In genomic region chr5:31241522-31242034, GRCm38 (mm10) we compare ENCODE assay signal across 7 mouse cellular contexts. TPM values are rescaled to one million over a fixed set of nuclear protein-coding genes. Genes with fewer than 3 reads are reported as not detected.
DNase-seq lines count a peak whose midpoint lies in the region; ATAC-seq and TF ChIP-seq lines count a peak whose summit lies in the region.

No protein-coding gene starts in this region.

- no peaks in the 10 kb centered on the region for H3K9me3 ChIP-seq in forebrain, embryonic 10.5 days
- no peaks in the 10 kb centered on the region for H3K9me3 ChIP-seq in limb, embryonic 15.5 days
- H3K9me3 ChIP-seq in stomach, postnatal 0 days (ENCODE audit: control insufficient read depth, low read length) = no peaks in the 10 kb centered on the region

- no peak for TF ChIP-seq EP300 in stomach, postnatal 0 days (optimal IDR thresholded peaks at IDR 0.05)

- TF ChIP-seq CTCF in spleen, adult 2 months (IDR thresholded peaks at IDR 0.05; ENCODE audit: extremely low read depth, insufficient read depth, insufficient read length, insufficient replicate concordance) = no peak
- no peak for TF ChIP-seq CTCF in stomach, postnatal 0 days (IDR thresholded peaks at IDR 0.05; ENCODE audit: low read depth)

- WGBS in spleen, adult 2 months = under 1% methylated on average over 13 of the region's 13 CpGs
- WGBS in forebrain, embryonic 10.5 days = under 1% methylated on average over 13 of the region's 13 CpGs
- under 1% methylated on average over 13 of the region's 13 CpGs for WGBS in limb, embryonic 15.5 days
- WGBS in stomach, postnatal 0 days = under 1% methylated on average over 13 of the region's 13 CpGs

- H3K4me2 ChIP-seq in limb, embryonic 15.5 days = peak overlapping the region; percentile 77
- H3K4me2 ChIP-seq in stomach, postnatal 0 days (replicated peaks; ENCODE audit: low read depth) = peak overlapping the region; percentile 66

- H3K27me3 ChIP-seq in spleen, adult 2 months (ENCODE audit: control insufficient read depth, insufficient read depth, low read length) = no peaks in the 10 kb centered on the region
- H3K27me3 ChIP-seq in forebrain, embryonic 10.5 days (ENCODE audit: poor library complexity, severe bottlenecking) = no peaks in the 10 kb centered on the region
- no peaks in the 10 kb centered on the region for H3K27me3 ChIP-seq in limb, embryonic 15.5 days
- H3K27me3 ChIP-seq in stomach, postnatal 0 days (ENCODE audit: control insufficient read depth, insufficient read depth, low read length) = no peaks in the 10 kb centered on the region

- DNase-seq in spleen, adult 2 months (ENCODE audit: low read depth in 1 of 2, low spot score in 2 of 2) = no peak
- no peak for DNase-seq in spleen, postnatal 4 days (ENCODE audit: low spot score in 2 of 2)
- no peak for DNase-seq in forebrain, embryonic 10.5 days (ENCODE audit: extremely low spot score, low spot score)
- DNase-seq in stomach, postnatal 0 days (ENCODE audit: low spot score) = no peak
- no peak for DNase-seq in gastrocnemius, postnatal 36 days
- no peak for DNase-seq in layer of hippocampus, postnatal 36 days

- H3K27ac ChIP-seq in spleen, adult 2 months (ENCODE audit: insufficient read depth, low read length) = peak overlapping the region; percentile 54
- H3K27ac ChIP-seq in forebrain, embryonic 10.5 days = peak overlapping the region; percentile 97
- H3K27ac ChIP-seq in limb, embryonic 15.5 days = peak overlapping the region; percentile 99
- peak overlapping the region; percentile 99 for H3K27ac ChIP-seq in stomach, postnatal 0 days (replicated peaks)

- H3K36me3 ChIP-seq in spleen, adult 2 months (ENCODE audit: control insufficient read depth, insufficient read depth, low read length) = peaks cover 19% of the 10 kb centered on the region
- H3K36me3 ChIP-seq in forebrain, embryonic 10.5 days (replicated peaks) = peaks cover 30% of the 10 kb centered on the region
- peaks cover 30% of the 10 kb centered on the region for H3K36me3 ChIP-seq in limb, embryonic 15.5 days
- H3K36me3 ChIP-seq in stomach, postnatal 0 days (ENCODE audit: control insufficient read depth, insufficient read depth, low read length) = peaks cover 21% of the 10 kb centered on the region

- H3K4me3 ChIP-seq in spleen, adult 2 months (ENCODE audit: extremely low read depth, insufficient read depth, insufficient read length) = peak overlapping the region; percentile 88
- H3K4me3 ChIP-seq in forebrain, embryonic 10.5 days = peak overlapping the region; percentile 95
- H3K4me3 ChIP-seq in limb, embryonic 15.5 days = peak overlapping the region; percentile 99
- peak overlapping the region; percentile 96 for H3K4me3 ChIP-seq in stomach, postnatal 0 days (ENCODE audit: low read depth, low read length)

- peak overlapping the region; percentile 99 for H3K9ac ChIP-seq in limb, embryonic 15.5 days
- H3K9ac ChIP-seq in stomach, postnatal 0 days (ENCODE audit: low read length) = peak overlapping the region; percentile 99

- ATAC-seq in limb, embryonic 15.5 days (ENCODE audit: insufficient number of reproducible peaks, low FRiP score, low TSS enrichment, low read depth) = no peak
- no peak for ATAC-seq in stomach, postnatal 0 days (ENCODE audit: low FRiP score, low TSS enrichment)

- TF ChIP-seq POLR2A in spleen, adult 2 months (IDR thresholded peaks at IDR 0.05; ENCODE audit: low read depth, low read length) = no peak

- 0 out of 2 replicates have a peak, but pooled peaks cover 2% of the 10 kb centered on the region for H3K4me1 ChIP-seq in spleen, adult 2 months (ENCODE audit: control insufficient read depth, insufficient read depth, insufficient read length)
- peaks cover 16% of the 10 kb centered on the region for H3K4me1 ChIP-seq in forebrain, embryonic 10.5 days
- H3K4me1 ChIP-seq in limb, embryonic 15.5 days = peaks cover 6% of the 10 kb centered on the region
- H3K4me1 ChIP-seq in stomach, postnatal 0 days (replicated peaks; ENCODE audit: control insufficient read depth, insufficient read depth) = 0 out of 2 replicates have a peak, but pooled peaks cover 2% of the 10 kb centered on the region

- intact Hi-C loops in gastrocnemius, postnatal 36 days (cut with DNase I) = loop anchor here (2.0 to 5.0 kb wide), 2 partner anchors 21 to 46 kb away; partner anchors contain the start of gene Ppm1g

RNA-seq across cellular contexts. Expression of gene Gm9970, which starts 0.5 kb away (rescaled TPM):
- polyA plus RNA-seq in spleen, adult 2 months (2012; rRNA removed) = 0.27 and 0.29 TPM in 2 replicates
- 0.29 and 0.31 TPM in 2 replicates for polyA plus RNA-seq in forebrain, embryonic 10.5 days (2016; fragmentation: Nextera tagmentation; extraction: Ambion mirVana)
- polyA plus RNA-seq in limb, embryonic 15.5 days (2015; fragmentation: Nextera tagmentation; extraction: Ambion mirVana) = 0.50 TPM in 1 of 2 replicates, not detected in the other
- 0.38 and 1.0 TPM in 2 replicates for polyA plus RNA-seq in stomach, postnatal 0 days (2015; fragmentation: Nextera tagmentation; extraction: Ambion mirVana)
- not detected for total RNA-seq in gastrocnemius, postnatal 36 days (2021)
- total RNA-seq in layer of hippocampus, postnatal 36 days (2021) = not detected

RNA-seq across cellular contexts. Expression of gene Nrbp1, which starts 0.9 kb away (rescaled TPM):
- 148 and 199 TPM in 2 replicates for polyA plus RNA-seq in spleen, adult 2 months (2012; rRNA removed)
- polyA plus RNA-seq in forebrain, embryonic 10.5 days (2016; fragmentation: Nextera tagmentation; extraction: Ambion mirVana) = 136 and 143 TPM in 2 replicates
- polyA plus RNA-seq in limb, embryonic 15.5 days (2015; fragmentation: Nextera tagmentation; extraction: Ambion mirVana) = 167 and 183 TPM in 2 replicates
- polyA plus RNA-seq in stomach, postnatal 0 days (2015; fragmentation: Nextera tagmentation; extraction: Ambion mirVana) = 95.3 and 95.9 TPM in 2 replicates
- 10 to 100 TPM; 51.1 to 60.0 TPM for total RNA-seq in gastrocnemius, postnatal 36 days (2021)
- total RNA-seq in layer of hippocampus, postnatal 36 days (2021) = 10 to 100 TPM; 81.6 to 84.8 TPM

RNA-seq across cellular contexts. Expression of gene Krtcap3, which starts 9.9 kb away (rescaled TPM):
- polyA plus RNA-seq in spleen, adult 2 months (2012; rRNA removed) = 25.0 and 37.0 TPM in 2 replicates
- polyA plus RNA-seq in forebrain, embryonic 10.5 days (2016; fragmentation: Nextera tagmentation; extraction: Ambion mirVana) = 5.9 and 8.6 TPM in 2 replicates
- 9.6 and 12.8 TPM in 2 replicates for polyA plus RNA-seq in limb, embryonic 15.5 days (2015; fragmentation: Nextera tagmentation; extraction: Ambion mirVana)
- 75.2 and 78.2 TPM in 2 replicates for polyA plus RNA-seq in stomach, postnatal 0 days (2015; fragmentation: Nextera tagmentation; extraction: Ambion mirVana)
- 1 to 10 TPM in 1 of 2 experiments, under 1 TPM in 1; 0.81 to 1.6 TPM for total RNA-seq in gastrocnemius, postnatal 36 days (2021)
- 1 to 10 TPM; 3.0 to 3.7 TPM for total RNA-seq in layer of hippocampus, postnatal 36 days (2021)

RNA-seq across cellular contexts. Expression of gene Ppm1g, which starts 21.1 kb away (rescaled TPM):
- 65.7 and 110 TPM in 2 replicates for polyA plus RNA-seq in spleen, adult 2 months (2012; rRNA removed)
- 218 TPM in 2 replicates for polyA plus RNA-seq in forebrain, embryonic 10.5 days (2016; fragmentation: Nextera tagmentation; extraction: Ambion mirVana)
- polyA plus RNA-seq in limb, embryonic 15.5 days (2015; fragmentation: Nextera tagmentation; extraction: Ambion mirVana) = 102 and 106 TPM in 2 replicates
- 57.8 and 59.4 TPM in 2 replicates for polyA plus RNA-seq in stomach, postnatal 0 days (2015; fragmentation: Nextera tagmentation; extraction: Ambion mirVana)
- 10 to 100 TPM; 33.9 to 47.2 TPM for total RNA-seq in gastrocnemius, postnatal 36 days (2021)
- 10 to 100 TPM; 74.4 to 75.3 TPM for total RNA-seq in layer of hippocampus, postnatal 36 days (2021)

RNA-seq across cellular contexts. Expression of gene Zfp513, which starts 39.5 kb away (rescaled TPM):
- 49.3 and 79.8 TPM in 2 replicates for polyA plus RNA-seq in spleen, adult 2 months (2012; rRNA removed)
- 8.5 and 9.0 TPM in 2 replicates for polyA plus RNA-seq in forebrain, embryonic 10.5 days (2016; fragmentation: Nextera tagmentation; extraction: Ambion mirVana)
- 8.2 and 9.0 TPM in 2 replicates for polyA plus RNA-seq in limb, embryonic 15.5 days (2015; fragmentation: Nextera tagmentation; extraction: Ambion mirVana)
- polyA plus RNA-seq in stomach, postnatal 0 days (2015; fragmentation: Nextera tagmentation; extraction: Ambion mirVana) = 4.8 and 5.3 TPM in 2 replicates
- 1 to 10 TPM; 5.1 to 5.8 TPM for total RNA-seq in gastrocnemius, postnatal 36 days (2021)
- total RNA-seq in layer of hippocampus, postnatal 36 days (2021) = 10 to 100 TPM; 29.2 to 30.4 TPM
